Mouse (Mus musculus): Measurements from ENCODE around the gene Gsta3. TPM values are rescaled to one million over a fixed set of nuclear protein-coding genes. Genes with fewer than 3 reads are reported as not detected.
"Not testable (repeated sequence)": the region's sequence is repeated elsewhere in the genome, so short reads cannot be mapped to it uniquely, and the experiment has no call there.

The Gsta3 gene
- 4.5 and 11.7 TPM in 2 replicates for total RNA-seq (2012; rRNA removed)

DNA sequence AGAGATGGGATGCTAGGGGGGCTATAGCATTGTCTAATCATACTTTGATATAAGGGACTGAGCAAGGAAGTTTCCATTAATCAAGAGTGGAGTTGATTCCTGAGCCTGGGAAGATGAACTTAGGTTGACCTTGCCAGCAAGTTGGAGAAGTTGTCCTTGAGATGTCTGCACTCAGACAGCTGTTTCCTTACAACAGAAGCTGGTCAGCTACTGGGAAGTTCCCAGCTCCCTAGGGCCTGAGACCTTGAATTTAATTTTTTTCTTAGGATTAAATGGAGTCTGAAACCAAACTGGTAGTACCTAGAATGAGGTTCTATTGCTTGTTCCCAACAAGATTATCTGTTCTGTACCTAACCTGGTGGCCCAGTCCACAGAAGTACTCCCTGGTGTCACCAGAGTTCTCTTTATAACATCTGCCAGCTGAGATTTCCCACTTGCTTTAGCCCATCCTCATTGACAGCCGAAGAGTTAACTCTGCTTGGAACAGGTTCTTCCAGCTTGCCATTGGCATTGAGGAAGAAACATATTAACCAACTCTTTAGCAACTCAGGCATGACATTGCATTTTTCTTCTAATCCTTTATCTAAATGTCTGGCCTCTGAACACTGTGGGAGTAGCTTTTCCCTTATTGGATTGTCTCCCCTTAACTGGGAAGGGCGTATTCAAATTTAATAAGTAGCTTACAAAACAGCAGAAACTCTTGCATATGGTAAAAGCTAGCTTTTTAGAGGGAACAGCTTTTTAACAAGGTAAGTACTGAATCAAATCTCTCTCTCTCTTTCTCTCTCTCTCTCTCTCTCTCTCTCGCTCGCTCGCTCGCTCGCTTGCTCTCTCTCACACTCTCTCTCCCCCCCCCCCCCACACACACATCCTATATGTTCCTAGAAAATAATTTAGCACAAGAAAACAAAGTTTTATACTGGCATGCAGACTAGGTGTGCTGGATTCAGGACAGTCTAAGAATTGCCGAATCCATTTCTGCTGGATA, at the start of gene Gsta3:
TSS of gene Gsta3 (plus strand) at position 679 of the 988 bp plus-strand sequence.
- in situ Hi-C loops (cut with MboI; ENCODE audit: low sequenced_read_pairs in 2 of 2, unreplicated experiment in 2 of 2) = no loop called here
- no peaks in the 10 kb centered on the region for H3K9me3 ChIP-seq (ENCODE audit: control insufficient read depth, insufficient read depth, low read depth, low read length)
- no peak for TF ChIP-seq HCFC1 (IDR thresholded peaks at IDR 0.05; ENCODE audit: borderline replicate concordance, insufficient read depth, low read length)
- no peak for TF ChIP-seq MAFK (IDR thresholded peaks at IDR 0.05; ENCODE audit: insufficient read depth, low read depth, low read length)
- no peak for TF ChIP-seq ZC3H11A (IDR thresholded peaks at IDR 0.05; ENCODE audit: borderline replicate concordance, low read depth, low read length)
- no peak for TF ChIP-seq CHD2 (IDR thresholded peaks at IDR 0.05; ENCODE audit: low read depth, low read length)
- TF ChIP-seq ZNF384 (IDR thresholded peaks at IDR 0.05; ENCODE audit: low read depth, low read length) = no peak
- DNase-seq (ENCODE audit: low read depth, low spot score) = no peak
- no peak within 1 kb of the TSS for H3K9ac ChIP-seq (ENCODE audit: insufficient read depth, low read depth, low read length, poor library complexity, severe bottlenecking)
- H3K4me3 ChIP-seq (ENCODE audit: insufficient read depth in 1 of 2, low read depth in 1 of 2, low read length in 2 of 2, poor library complexity in 1 of 2, severe bottlenecking in 1 of 2) = no peak within 1 kb of the TSS
- H3K4me1 ChIP-seq (ENCODE audit: control insufficient read depth in 2 of 2, insufficient read depth in 2 of 2, low read length in 2 of 2, poor library complexity in 1 of 2) = no peaks in the 10 kb centered on the region; a peak in 1 of 4 replicates
- H3K36me3 ChIP-seq (ENCODE audit: control insufficient read depth, insufficient read depth, low read length, poor library complexity, severe bottlenecking) = no peaks in the 10 kb centered on the region
- H3K27ac ChIP-seq (ENCODE audit: insufficient read depth, low read depth, low read length, poor library complexity, severe bottlenecking) = no peak within 1 kb of the TSS

DNA sequence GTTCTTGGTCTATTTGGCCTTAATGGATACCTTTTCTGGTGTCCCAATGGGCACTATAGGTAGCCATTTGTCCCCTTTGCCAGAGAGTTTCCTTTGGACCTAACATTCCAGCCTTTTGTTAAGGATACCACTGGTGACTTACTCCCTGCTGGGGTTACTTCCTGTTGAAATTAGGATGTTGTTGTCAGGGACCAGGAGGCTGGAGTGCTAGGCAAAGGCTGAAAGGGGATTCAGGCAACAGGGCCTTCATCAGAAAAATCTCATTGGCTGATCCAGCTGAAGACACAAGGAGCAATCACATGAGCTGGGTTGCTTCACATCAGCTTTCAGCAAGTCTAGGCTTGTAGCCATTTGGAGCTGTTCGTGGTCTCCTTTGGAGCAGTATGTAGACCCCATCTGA, 34.1 kb upstream of the Gsta3 start:
- in situ Hi-C loops (cut with MboI; ENCODE audit: low sequenced_read_pairs in 2 of 2, unreplicated experiment in 2 of 2) = no loop called here
- Histone ChIP-seq H3K4me3 (ENCODE audit: insufficient read depth in 1 of 2, low read depth in 1 of 2, low read length in 2 of 2, poor library complexity in 1 of 2, severe bottlenecking in 1 of 2) (no peak overlapping the region), H3K4me1 (ENCODE audit: control insufficient read depth in 2 of 2, insufficient read depth in 2 of 2, low read length in 2 of 2, poor library complexity in 1 of 2) (no peaks in the 10 kb centered on the region; a peak in 1 of 4 replicates), H3K9me3 (ENCODE audit: control insufficient read depth, insufficient read depth, low read depth, low read length) (no peaks in the 10 kb centered on the region), H3K27ac (ENCODE audit: insufficient read depth, low read depth, low read length, poor library complexity, severe bottlenecking) (no peak overlapping the region), H3K9ac (ENCODE audit: insufficient read depth, low read depth, low read length, poor library complexity, severe bottlenecking) (no peak overlapping the region), H3K36me3 (ENCODE audit: control insufficient read depth, insufficient read depth, low read length, poor library complexity, severe bottlenecking) (no peaks in the 10 kb centered on the region)
- TF ChIP-seq CHD2 (IDR thresholded peaks at IDR 0.05; ENCODE audit: low read depth, low read length) = no peak
- no peak for TF ChIP-seq ZNF384 (IDR thresholded peaks at IDR 0.05; ENCODE audit: low read depth, low read length)
- no peak for TF ChIP-seq HCFC1 (IDR thresholded peaks at IDR 0.05; ENCODE audit: borderline replicate concordance, insufficient read depth, low read length)
- no peak for TF ChIP-seq ZC3H11A (IDR thresholded peaks at IDR 0.05; ENCODE audit: borderline replicate concordance, low read depth, low read length)
- no peak for TF ChIP-seq MAFK (IDR thresholded peaks at IDR 0.05; ENCODE audit: insufficient read depth, low read depth, low read length)
- no peak for DNase-seq (ENCODE audit: low read depth, low spot score)

- in situ Hi-C loops (cut with MboI; ENCODE audit: low sequenced_read_pairs in 2 of 2, unreplicated experiment in 2 of 2); H3K4me1 ChIP-seq (ENCODE audit: control insufficient read depth in 2 of 2, insufficient read depth in 2 of 2, low read length in 2 of 2, poor library complexity in 1 of 2); H3K36me3 ChIP-seq (ENCODE audit: control insufficient read depth, insufficient read depth, low read length, poor library complexity, severe bottlenecking); H3K9ac ChIP-seq (ENCODE audit: insufficient read depth, low read depth, low read length, poor library complexity, severe bottlenecking); H3K9me3 ChIP-seq (ENCODE audit: control insufficient read depth, insufficient read depth, low read depth, low read length); H3K27ac ChIP-seq (ENCODE audit: insufficient read depth, low read depth, low read length, poor library complexity, severe bottlenecking); H3K4me3 ChIP-seq (ENCODE audit: insufficient read depth in 1 of 2, low read depth in 1 of 2, low read length in 2 of 2, poor library complexity in 1 of 2, severe bottlenecking in 1 of 2); DNase-seq (ENCODE audit: low read depth, low spot score): not testable (repeated sequence)
Observed at GRCm38 (mm10) chr1:21213537-21213936, 26.9 kb upstream of the Gsta3 start.

DNA sequence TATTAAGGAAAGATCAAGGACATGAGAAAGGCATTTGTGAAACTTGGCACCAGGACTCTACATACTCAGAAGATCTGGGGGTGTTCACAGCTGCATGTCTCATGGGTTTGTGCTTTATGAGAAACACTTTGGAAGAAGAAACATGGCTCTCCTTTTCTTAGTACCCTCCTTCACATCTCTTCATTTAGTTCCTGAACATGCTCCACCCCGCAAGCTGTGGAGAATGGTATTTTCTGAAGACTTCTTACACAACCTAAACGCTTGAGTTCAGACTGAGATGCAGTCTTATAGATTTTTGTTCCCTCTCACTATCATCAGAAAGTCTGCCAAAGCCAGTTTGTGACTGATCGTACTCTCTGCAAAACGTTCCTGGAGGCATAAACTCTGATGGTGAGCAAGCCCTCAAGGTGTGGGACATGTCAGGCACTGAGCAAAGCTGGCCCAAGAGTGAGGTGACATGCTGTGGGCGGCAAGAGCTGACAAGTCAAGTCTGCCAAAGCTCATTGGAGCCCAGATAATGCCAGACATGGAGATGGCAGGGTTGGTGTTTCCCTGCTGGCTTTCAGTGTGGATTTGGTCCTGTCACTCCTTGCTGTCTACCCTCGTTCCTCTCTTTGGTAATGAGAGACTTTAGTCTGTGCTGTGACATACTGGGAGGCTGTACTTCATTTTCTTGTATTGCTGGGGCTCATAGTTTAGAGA, 26.2 kb upstream of the Gsta3 start:
- DNase-seq (ENCODE audit: low read depth, low spot score); H3K4me1 ChIP-seq (ENCODE audit: control insufficient read depth in 2 of 2, insufficient read depth in 2 of 2, low read length in 2 of 2, poor library complexity in 1 of 2); H3K9ac ChIP-seq (ENCODE audit: insufficient read depth, low read depth, low read length, poor library complexity, severe bottlenecking); in situ Hi-C loops (cut with MboI; ENCODE audit: low sequenced_read_pairs in 2 of 2, unreplicated experiment in 2 of 2); H3K4me3 ChIP-seq (ENCODE audit: insufficient read depth in 1 of 2, low read depth in 1 of 2, low read length in 2 of 2, poor library complexity in 1 of 2, severe bottlenecking in 1 of 2); H3K27ac ChIP-seq (ENCODE audit: insufficient read depth, low read depth, low read length, poor library complexity, severe bottlenecking); H3K36me3 ChIP-seq (ENCODE audit: control insufficient read depth, insufficient read depth, low read length, poor library complexity, severe bottlenecking); H3K9me3 ChIP-seq (ENCODE audit: control insufficient read depth, insufficient read depth, low read depth, low read length): not testable (repeated sequence)

Data from ES-E14 (cell line).